Mouse (Mus musculus) brain, adult 10 weeks (tissue): ENCODE measurements around the gene Nceh1. TPM values are rescaled to one million over a fixed set of nuclear protein-coding genes. Genes with fewer than 3 reads are reported as not detected.

ENCODE experiments used
- polyA plus RNA-seq: library from polyadenylated mRNA; stranded (reverse); fragments of 350-450 nt; fragmentation: Illumina TruSeq; extraction: RNeasy Lipid Tissue Mini Kit (QIAGEN cat#74804); gene quantifications from one replicate; pipeline ENCODE4 v1.2.3, GENCODE M21; 2015; ENCODE audit warnings: low read depth, low replicate concordance

Gene Nceh1
- 94.4 TPM for polyA plus RNA-seq

GRCm38 (mm10) chr3:27182733-27183600, at the start of gene Nceh1:
Gene Nceh1 (plus strand): TSS chr3:27182965.

DNA sequence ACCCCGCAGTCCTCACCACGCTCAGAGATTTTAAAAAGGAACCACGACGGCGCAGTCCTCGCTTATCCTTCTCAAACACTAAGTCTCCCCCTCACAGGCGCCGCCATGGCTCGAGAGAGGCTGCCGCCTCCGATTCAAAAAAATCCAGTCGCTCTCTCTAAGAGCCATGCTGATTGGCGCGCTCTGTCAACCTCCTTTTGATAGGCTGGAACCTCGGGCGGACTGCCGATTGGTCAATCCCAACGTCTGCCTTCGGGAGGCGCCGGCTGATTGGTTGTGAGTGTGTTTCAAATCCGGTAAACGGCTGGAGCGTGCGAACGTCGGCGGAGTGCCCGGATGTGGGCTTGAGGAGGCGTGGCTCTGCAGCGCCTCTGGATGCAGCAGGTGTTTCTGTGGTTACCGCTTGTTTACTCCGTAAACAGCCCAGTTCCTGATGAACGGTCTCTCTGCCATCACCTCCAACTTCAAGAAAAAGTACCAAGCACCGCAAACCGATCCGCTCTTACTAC, 29.0 kb upstream of the Nceh1 start, which contains the start of gene Ect2:
Ect2 (minus strand) TSS at position 178 of the 509 bp plus-strand sequence.

GRCm38 (mm10) chr3:27316559-27317287, 134.0 kb downstream of the Nceh1 start, which contains the start of gene Tnfsf10:
Gene Tnfsf10 (plus strand): TSS chr3:27317028.

Other genes with a start within 250 kb of the Nceh1 start
- gene Ect2, start 29.1 kb upstream of the Nceh1 start, polyA plus RNA-seq, result 1.3 TPM
- 1.8 TPM for gene Tnfsf10, start 134.1 kb downstream of the Nceh1 start, polyA plus RNA-seq
- gene Ghsr, start 188.4 kb downstream of the Nceh1 start, polyA plus RNA-seq, result 0.22 TPM